Mouse (Mus musculus) adrenal gland, postnatal 25 days (tissue): Measurements from ENCODE around the gene Fam160b1. TPM values are rescaled to one million over a fixed set of nuclear protein-coding genes. Genes with fewer than 3 reads are reported as not detected.

Experiments
- DNase-seq: peaks from one replicate; pipeline ENCODE4 v3.0.0; 2021; ENCODE audit warnings: mixed read lengths
- total RNA-seq: library from RNA; stranded (reverse); gene quantifications from 2 replicates; pipeline ENCODE4 v1.2.3, GENCODE M21; 2021

Fam160b1 gene
- total RNA-seq, 1 experiment from 2014 or later, result 23.5 TPM

DNA sequence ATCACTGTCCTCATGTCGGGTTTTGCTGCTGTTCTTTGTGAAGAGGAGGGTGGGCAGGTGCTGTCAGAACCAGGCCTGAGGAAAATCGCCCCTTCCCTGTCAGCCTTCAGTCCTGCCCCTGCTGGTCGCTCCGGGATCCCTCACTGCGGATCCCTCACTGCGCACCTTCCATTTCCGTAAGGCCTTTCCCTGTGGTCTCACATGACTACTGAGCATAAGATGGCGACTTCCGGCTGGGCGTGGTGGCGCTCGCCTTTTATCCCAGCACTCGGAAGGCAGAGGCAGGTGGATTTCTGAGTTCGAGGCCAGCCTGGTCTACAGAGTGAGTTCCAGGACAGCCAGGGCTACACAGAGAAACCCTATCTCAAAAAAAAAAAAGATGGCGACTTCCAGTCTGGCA lies 64.8 kb downstream of the Fam160b1 start:
- DNase-seq, result no peak

DNA sequence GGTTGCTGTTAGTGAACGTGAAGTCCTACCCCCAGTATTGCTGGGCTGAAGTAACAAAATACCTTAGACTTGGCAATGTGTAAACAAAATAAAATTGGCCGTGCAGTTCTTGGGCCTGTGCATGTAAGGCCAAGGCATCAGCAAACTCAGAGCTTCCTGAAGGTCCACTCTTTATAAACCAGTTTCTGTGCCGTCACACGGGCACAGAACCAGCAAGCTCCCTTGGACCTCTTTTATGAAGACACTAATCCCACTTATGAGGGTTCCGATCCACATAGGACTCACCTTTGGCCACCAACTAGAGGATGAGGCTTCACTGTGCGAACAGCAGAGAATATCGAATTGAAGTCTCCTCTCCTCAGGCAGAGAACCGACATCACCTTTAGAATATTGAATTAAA lies 66.4 kb downstream of the Fam160b1 start:
- no peak for DNase-seq

DNA sequence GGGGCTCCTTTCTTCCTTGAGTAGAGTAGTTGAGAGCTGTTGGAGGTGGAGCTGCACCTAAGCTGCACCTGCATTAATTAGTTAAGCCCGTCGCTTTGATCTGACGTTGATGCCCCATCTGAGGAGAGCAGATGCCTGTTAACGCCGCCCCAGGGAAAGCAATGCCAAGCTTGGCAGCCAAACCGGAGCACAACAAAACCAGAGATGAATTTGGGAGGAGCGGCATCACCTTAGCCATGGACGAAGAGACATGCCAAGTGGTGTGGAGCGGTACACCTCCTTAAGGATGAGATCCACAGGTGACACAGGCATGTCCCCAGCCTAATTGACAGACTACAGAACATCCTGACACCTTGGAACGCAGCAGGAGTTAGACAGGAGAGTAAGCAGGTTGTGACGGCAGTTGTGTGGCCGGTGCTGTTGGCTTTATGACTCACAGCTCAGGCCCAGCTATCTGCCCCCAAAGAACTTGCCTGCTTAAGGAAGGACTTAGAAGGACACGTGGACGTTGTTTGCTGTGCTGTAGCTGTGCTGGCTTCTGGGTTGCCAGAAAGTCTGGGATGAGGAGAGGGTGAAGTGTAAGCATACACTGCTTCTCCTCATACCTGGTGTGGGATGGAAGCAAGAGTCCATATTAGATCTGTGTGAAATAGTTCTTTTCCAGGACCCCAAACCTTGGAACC lies 67.4 kb downstream of the Fam160b1 start:
- DNase-seq, result no peak

DNA sequence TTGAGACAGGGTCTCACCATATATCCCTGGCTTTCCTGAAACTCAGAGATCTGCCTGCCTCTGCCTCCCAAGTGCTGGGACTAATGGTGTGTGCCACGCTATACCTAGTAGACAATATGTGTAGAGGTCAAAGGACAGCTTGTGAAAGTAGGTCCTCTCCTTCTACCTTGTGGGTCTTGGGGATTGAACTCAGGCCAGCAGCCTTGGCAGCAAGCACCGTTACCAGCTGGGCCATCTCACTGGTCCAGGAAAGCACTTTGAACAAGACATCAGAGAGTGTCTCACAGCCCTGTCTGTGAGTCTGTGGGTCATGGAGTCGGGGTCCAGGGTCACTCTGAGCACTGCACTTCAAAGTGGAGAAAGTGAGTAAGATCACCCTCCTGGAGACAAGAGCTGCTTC lies 68.2 kb downstream of the Fam160b1 start:
- DNase-seq, result no peak

DNA sequence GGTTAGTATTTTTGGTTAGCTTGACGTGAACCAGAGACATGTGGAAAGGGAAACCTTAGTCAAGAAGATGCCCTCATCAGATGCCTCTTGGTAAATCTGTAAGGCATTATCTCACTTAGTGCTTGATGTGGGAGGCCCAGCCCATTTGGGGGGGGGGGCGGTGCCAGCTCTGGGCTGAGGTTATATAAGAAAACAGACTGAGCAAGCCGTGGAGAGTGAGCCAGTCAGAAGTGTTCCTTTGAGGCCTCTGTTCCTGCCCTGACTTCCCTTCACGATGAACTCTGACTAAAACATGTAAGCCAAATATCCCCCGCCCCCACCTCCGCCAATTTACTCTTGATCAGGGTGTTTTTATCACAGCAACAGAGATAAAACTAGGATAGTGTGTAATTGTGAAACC lies 69.4 kb downstream of the Fam160b1 start:
- DNase-seq, result no peak

DNA sequence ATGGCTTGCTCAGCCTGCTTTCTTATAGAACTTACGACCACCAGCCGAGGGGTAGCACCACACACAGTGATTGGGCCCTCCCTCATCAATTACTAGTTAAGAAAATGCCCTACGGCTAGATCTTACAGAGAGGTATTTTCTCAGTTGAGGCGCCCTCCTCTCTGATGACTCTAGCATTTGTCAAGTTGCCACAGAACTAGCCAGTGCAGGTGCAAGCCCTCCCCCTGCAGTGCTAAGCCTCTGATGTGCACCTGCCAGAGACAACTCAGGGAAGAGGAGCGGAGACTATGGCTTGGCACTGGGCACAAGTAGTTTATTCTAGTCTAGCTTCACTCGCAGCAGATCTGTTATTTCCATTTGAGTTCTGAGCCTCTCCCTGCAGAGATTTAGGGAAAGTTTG lies 71.0 kb downstream of the Fam160b1 start:
- DNase-seq, result no peak

DNA sequence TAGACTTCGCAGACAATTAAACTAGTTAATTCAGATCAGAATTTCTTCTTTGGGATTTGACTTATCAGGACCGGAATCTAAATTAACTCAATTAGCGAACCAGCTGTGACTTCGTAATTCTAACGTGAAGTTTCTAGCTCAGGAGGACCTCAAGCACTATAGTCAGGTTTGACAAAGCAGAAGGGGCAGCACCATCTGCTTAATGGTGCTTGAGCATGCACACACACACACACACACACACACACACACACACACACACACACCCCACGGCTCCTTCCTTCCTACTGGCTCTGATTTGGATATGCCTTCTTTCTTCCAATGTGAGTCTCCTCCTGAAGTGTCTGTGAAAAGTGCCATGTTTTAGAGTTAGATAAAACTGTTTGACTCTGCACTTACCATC lies 73.5 kb downstream of the Fam160b1 start:
- no peak for DNase-seq

DNA sequence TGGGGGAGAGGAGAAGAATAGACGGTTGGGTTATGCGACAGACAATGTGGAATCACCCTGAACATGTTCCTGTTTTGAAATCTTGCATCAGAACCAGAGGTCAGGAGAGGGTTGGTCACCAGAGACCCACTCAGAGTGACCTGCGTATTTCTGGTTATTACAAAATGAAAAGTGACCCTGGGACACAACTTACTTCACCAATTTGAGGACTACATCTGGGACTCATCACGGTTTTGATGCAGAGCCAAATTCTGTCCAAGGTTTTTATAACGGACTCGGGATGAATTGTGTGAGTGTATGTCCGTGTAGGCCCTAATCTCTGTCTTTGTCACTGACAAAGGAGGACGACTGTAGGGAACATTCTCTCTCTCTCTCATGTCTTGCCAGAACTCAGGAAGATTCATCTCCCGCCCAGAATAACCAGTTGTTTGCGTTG lies 76.1 kb downstream of the Fam160b1 start:
- no peak for DNase-seq

DNA sequence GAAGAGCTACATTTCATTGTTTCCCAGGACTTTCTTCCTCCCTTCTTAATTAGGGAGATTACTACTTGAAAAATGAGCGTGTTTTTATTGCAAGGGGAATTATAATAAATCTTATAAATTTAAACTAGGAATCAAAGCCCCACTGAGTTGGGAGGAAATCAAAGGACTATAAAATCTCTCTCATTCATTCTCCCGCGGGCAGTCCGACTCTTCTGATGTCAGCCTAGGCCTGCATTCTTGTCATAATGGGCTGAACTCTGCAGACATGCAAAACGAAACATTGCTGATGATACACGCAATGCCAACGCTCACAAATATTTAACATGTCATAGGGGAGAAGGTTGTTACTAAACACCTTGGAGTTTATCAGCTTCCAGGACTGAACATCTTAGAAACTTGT lies 76.6 kb downstream of the Fam160b1 start:
- no peak for DNase-seq

Other genes starting within 250 kb of the Fam160b1 start
- gene Ablim1, start 45.8 kb upstream of the Fam160b1 start, total RNA-seq, result 32.5 and 35.6 TPM in 2 replicates
- gene Trub1, start 92.2 kb downstream of the Fam160b1 start, total RNA-seq, result 9.7 and 16.5 TPM in 2 replicates